Mouse (Mus musculus): Measurements from ENCODE around the gene Klhl12. TPM values are rescaled to one million over a fixed set of nuclear protein-coding genes. Genes with fewer than 3 reads are reported as not detected.
"Not testable (repeated sequence)": the region's sequence is repeated elsewhere in the genome, so short reads cannot be mapped to it uniquely, and the experiment has no call there.

Klhl12 gene
- polyA plus RNA-seq, 1 experiment = 7.7 TPM

DNA sequence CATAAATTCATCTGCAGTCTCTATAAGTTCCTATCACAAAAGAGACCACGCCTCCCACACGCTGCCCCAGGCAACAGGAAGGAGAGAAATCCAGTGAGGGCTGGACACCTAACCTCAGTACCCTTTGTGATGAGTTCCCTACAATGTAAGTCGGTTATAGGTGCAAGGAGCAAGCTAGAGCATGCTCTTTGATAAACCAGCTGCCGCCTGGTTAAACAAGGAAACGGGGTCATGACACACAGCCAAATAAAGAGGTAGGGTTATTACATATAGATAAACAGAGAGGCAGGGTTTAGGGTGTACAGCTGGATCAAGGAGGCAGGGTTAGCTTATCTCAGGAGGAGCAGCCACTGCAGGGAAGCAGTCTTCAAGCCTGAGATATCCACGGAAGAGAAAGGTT lies 71.4 kb downstream of the Klhl12 start:
- 78% methylated on average over 6 of the region's 6 CpGs for WGBS

DNA sequence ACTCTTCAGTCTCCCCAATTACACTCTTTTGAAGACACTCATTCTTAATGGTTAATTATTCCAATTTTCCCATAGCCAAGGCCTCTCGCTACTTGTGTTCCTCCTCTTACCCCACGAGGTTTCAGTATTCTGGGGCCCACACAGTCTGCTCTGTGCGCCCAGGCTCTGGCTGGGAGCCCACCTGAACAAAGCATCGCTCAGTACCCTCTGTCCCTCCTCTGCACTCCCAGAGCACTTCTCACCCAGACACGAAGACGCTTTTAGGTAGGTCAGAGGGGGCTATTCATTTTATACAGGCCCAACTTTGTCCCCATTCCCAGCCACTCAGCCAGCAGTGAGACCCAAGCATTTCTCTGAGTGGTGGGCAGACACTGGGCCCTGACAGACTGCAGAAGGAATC lies 75.3 kb downstream of the Klhl12 start:
- no peak overlapping the region for H3K4me3 ChIP-seq (ENCODE audit: control insufficient read depth, insufficient read depth, low read length)
- DNase-seq = no peak
- H3K27me3 ChIP-seq (ENCODE audit: control insufficient read depth, insufficient read depth, low read length) = no peaks in the 10 kb centered on the region
- WGBS = 85% methylated on average over 6 of the region's 6 CpGs
- H3K4me1 ChIP-seq (replicated peaks; ENCODE audit: control insufficient read depth, insufficient read depth, low read length) = peaks cover 3% of the 10 kb centered on the region
- TF ChIP-seq POLR2A (IDR thresholded peaks at IDR 0.05; ENCODE audit: control insufficient read depth, extremely low read depth, insufficient read depth, low read length, poor library complexity) (no peak), CTCF (IDR thresholded peaks at IDR 0.05; ENCODE audit: borderline replicate concordance, control insufficient read depth, extremely low read depth, insufficient read depth, low read length, poor library complexity) (no peak)
- no peaks in the 10 kb centered on the region for H3K36me3 ChIP-seq (ENCODE audit: control insufficient read depth, insufficient read depth, low read length)
- no peak overlapping the region for H3K27ac ChIP-seq (ENCODE audit: control insufficient read depth, insufficient read depth, low read length)

More for the DNA sequence above, 71.4 kb downstream of the Klhl12 start:
- H3K4me3 ChIP-seq (ENCODE audit: control insufficient read depth, insufficient read depth, low read length) = no peak overlapping the region
- no peak overlapping the region for H3K27ac ChIP-seq (ENCODE audit: control insufficient read depth, insufficient read depth, low read length)
- peaks cover 3% of the 10 kb centered on the region for H3K4me1 ChIP-seq (replicated peaks; ENCODE audit: control insufficient read depth, insufficient read depth, low read length)
- TF ChIP-seq POLR2A (IDR thresholded peaks at IDR 0.05; ENCODE audit: control insufficient read depth, extremely low read depth, insufficient read depth, low read length, poor library complexity) = no peak
- TF ChIP-seq CTCF (IDR thresholded peaks at IDR 0.05; ENCODE audit: borderline replicate concordance, control insufficient read depth, extremely low read depth, insufficient read depth, low read length, poor library complexity) = no peak
- H3K27me3 ChIP-seq (ENCODE audit: control insufficient read depth, insufficient read depth, low read length) = no peaks in the 10 kb centered on the region
- no peaks in the 10 kb centered on the region for H3K36me3 ChIP-seq (ENCODE audit: control insufficient read depth, insufficient read depth, low read length)
- no peak for DNase-seq

DNA sequence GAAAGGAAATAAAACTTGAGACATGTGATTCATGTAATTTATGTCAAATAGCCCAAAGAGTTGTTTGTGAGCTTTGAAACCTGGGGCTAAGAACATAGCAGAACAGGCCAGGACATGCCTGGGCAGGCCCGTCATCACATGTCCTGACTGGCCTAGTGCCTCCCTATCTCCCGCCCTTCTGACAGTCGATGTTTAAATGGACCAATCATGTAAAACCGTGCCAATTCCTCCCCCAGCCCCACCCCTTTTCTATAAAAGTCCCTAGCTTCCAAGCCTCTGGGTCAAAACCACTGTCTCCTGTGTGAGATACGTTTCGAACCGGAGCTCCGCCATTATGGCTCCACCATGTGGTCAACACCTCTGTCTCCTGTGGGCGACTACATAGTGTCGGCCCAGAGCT lies 78.4 kb downstream of the Klhl12 start:
- H3K36me3 ChIP-seq (ENCODE audit: control insufficient read depth, insufficient read depth, low read length); DNase-seq; H3K4me3 ChIP-seq (ENCODE audit: control insufficient read depth, insufficient read depth, low read length); H3K27me3 ChIP-seq (ENCODE audit: control insufficient read depth, insufficient read depth, low read length); H3K27ac ChIP-seq (ENCODE audit: control insufficient read depth, insufficient read depth, low read length); H3K4me1 ChIP-seq (replicated peaks; ENCODE audit: control insufficient read depth, insufficient read depth, low read length): not testable (repeated sequence)
- WGBS = 97% methylated on average over 10 of the region's 10 CpGs

DNA sequence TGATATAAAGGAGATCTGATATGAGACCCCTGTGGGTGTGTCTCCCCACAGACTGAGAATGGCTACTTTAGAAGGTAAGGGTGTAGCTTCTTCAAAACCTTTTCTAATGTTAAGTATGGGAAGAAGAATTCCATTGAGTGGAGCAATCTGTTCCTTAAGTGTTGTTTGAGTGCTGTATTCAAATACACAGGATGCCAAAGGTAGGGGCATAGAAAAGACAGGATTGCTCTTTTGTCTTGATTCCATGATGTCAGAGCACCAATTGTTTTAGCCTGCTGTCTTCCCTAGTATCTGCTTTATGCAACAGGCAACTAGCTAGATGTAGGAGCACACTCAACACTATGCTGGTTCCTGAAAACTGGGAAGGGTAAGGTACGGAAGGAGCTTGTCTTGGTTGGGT lies 79.7 kb downstream of the Klhl12 start:
- Histone ChIP-seq H3K36me3 (ENCODE audit: control insufficient read depth, insufficient read depth, low read length) (no peaks in the 10 kb centered on the region), H3K27ac (ENCODE audit: control insufficient read depth, insufficient read depth, low read length) (no peak overlapping the region), H3K4me3 (ENCODE audit: control insufficient read depth, insufficient read depth, low read length) (no peak overlapping the region), H3K4me1 (replicated peaks; ENCODE audit: control insufficient read depth, insufficient read depth, low read length) (no peaks in the 10 kb centered on the region), H3K27me3 (ENCODE audit: control insufficient read depth, insufficient read depth, low read length) (no peaks in the 10 kb centered on the region)
- TF ChIP-seq POLR2A (IDR thresholded peaks at IDR 0.05; ENCODE audit: control insufficient read depth, extremely low read depth, insufficient read depth, low read length, poor library complexity) = no peak
- no peak for TF ChIP-seq CTCF (IDR thresholded peaks at IDR 0.05; ENCODE audit: borderline replicate concordance, control insufficient read depth, extremely low read depth, insufficient read depth, low read length, poor library complexity)
- no peak for DNase-seq
- 100% methylated on average over 1 of the region's 1 CpGs for WGBS

DNA sequence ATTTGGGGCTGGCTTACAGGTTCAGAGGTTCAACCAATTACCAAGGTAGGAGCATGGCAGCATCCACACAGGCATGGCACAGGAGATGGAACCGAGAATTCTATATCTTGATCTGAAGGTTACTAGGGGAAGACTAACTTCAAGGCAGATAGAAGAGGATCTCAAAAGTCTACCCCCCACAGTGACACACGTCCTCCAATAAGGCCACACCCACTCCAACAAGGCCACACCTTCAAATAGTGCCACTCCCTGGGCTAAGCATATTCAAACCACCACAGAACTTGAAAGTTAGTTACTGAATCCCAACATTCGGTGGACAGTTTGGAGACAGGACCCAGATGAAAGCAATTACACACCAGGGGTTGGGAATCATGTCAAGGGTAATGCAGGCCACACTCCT lies 80.2 kb downstream of the Klhl12 start:
- Histone ChIP-seq H3K27me3 (ENCODE audit: control insufficient read depth, insufficient read depth, low read length) (no peaks in the 10 kb centered on the region), H3K4me1 (replicated peaks; ENCODE audit: control insufficient read depth, insufficient read depth, low read length) (no peaks in the 10 kb centered on the region), H3K36me3 (ENCODE audit: control insufficient read depth, insufficient read depth, low read length) (no peaks in the 10 kb centered on the region), H3K27ac (ENCODE audit: control insufficient read depth, insufficient read depth, low read length) (no peak overlapping the region), H3K4me3 (ENCODE audit: control insufficient read depth, insufficient read depth, low read length) (no peak overlapping the region)
- TF ChIP-seq CTCF (IDR thresholded peaks at IDR 0.05; ENCODE audit: borderline replicate concordance, control insufficient read depth, extremely low read depth, insufficient read depth, low read length, poor library complexity) (no peak), POLR2A (IDR thresholded peaks at IDR 0.05; ENCODE audit: control insufficient read depth, extremely low read depth, insufficient read depth, low read length, poor library complexity) (no peak)
- 80% methylated on average over 3 of the region's 3 CpGs for WGBS
- no peak for DNase-seq

DNA sequence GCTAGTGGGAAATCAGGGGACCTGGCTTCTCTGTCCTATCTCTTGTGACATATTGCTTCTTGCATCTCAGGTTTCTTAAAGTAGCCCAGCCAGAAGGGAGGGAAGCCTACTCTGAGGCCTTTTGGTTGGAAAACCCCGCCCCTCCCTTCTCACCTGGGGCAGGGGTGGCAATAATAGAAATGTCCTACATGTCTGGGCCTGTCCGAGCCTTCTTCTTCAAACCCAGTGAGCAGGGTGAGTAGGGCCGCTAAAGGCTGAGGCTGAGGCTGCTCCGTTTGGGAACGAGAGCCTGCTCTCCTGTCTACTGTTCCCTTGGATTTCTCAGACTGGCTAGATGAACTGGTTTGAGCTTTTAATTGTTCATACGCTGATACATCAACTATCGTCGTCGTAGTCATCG lies 85.3 kb downstream of the Klhl12 start:
- Histone ChIP-seq H3K27me3 (ENCODE audit: control insufficient read depth, insufficient read depth, low read length) (no peaks in the 10 kb centered on the region), H3K27ac (ENCODE audit: control insufficient read depth, insufficient read depth, low read length) (no peak overlapping the region), H3K4me3 (ENCODE audit: control insufficient read depth, insufficient read depth, low read length) (no peak overlapping the region), H3K4me1 (replicated peaks; ENCODE audit: control insufficient read depth, insufficient read depth, low read length) (no peaks in the 10 kb centered on the region), H3K36me3 (ENCODE audit: control insufficient read depth, insufficient read depth, low read length) (no peaks in the 10 kb centered on the region)
- TF ChIP-seq CTCF (IDR thresholded peaks at IDR 0.05; ENCODE audit: borderline replicate concordance, control insufficient read depth, extremely low read depth, insufficient read depth, low read length, poor library complexity) (no peak), POLR2A (IDR thresholded peaks at IDR 0.05; ENCODE audit: control insufficient read depth, extremely low read depth, insufficient read depth, low read length, poor library complexity) (no peak)
- no peak for DNase-seq
- WGBS = 95% methylated on average over 10 of the region's 10 CpGs

Other genes starting within 250 kb of the Klhl12 start
- 6.2 and 6.3 TPM in 2 replicates for gene Adora1, start 220.1 kb upstream of the Klhl12 start, polyA plus RNA-seq (2012; rRNA removed)
- gene Myog, start 165.5 kb upstream of the Klhl12 start, polyA plus RNA-seq (2012; rRNA removed) = 0.34 and 0.43 TPM in 2 replicates
- gene Ppfia4, start 122.6 kb upstream of the Klhl12 start, polyA plus RNA-seq (2012; rRNA removed) = 13.6 and 17.2 TPM in 2 replicates
- gene Tmem183a, start 93.6 kb upstream of the Klhl12 start, polyA plus RNA-seq (2012; rRNA removed) = 85.4 and 98.5 TPM in 2 replicates
- gene 4933406M09Rik, start 69.6 kb upstream of the Klhl12 start, polyA plus RNA-seq (2012; rRNA removed) = not detected in 2 replicates
- gene Cyb5r1, start 50.0 kb upstream of the Klhl12 start, polyA plus RNA-seq (2012; rRNA removed) = 44.9 and 47.2 TPM in 2 replicates
- 92.2 and 94.0 TPM in 2 replicates for gene Adipor1, start 40.2 kb upstream of the Klhl12 start, polyA plus RNA-seq (2012; rRNA removed)
- gene Rabif, start 39.1 kb downstream of the Klhl12 start, polyA plus RNA-seq (2012; rRNA removed) = 24.8 and 25.0 TPM in 2 replicates
- gene Mgat4e, start 94.2 kb downstream of the Klhl12 start, polyA plus RNA-seq (2012; rRNA removed) = not detected in 2 replicates
- 26.7 and 36.4 TPM in 2 replicates for gene Kdm5b, start 104.6 kb downstream of the Klhl12 start, polyA plus RNA-seq (2012; rRNA removed)
- gene Syt2, start 191.1 kb downstream of the Klhl12 start, polyA plus RNA-seq (2012; rRNA removed) = 0.05 and 0.70 TPM in 2 replicates

Data from thymus, adult 2 months (tissue).